Mouse (Mus musculus): ENCODE data around the gene Scube3.
A peak's percentile ranks its signal among the peaks of the same experiment; 100 is the strongest.

The Scube3 gene

DNA sequence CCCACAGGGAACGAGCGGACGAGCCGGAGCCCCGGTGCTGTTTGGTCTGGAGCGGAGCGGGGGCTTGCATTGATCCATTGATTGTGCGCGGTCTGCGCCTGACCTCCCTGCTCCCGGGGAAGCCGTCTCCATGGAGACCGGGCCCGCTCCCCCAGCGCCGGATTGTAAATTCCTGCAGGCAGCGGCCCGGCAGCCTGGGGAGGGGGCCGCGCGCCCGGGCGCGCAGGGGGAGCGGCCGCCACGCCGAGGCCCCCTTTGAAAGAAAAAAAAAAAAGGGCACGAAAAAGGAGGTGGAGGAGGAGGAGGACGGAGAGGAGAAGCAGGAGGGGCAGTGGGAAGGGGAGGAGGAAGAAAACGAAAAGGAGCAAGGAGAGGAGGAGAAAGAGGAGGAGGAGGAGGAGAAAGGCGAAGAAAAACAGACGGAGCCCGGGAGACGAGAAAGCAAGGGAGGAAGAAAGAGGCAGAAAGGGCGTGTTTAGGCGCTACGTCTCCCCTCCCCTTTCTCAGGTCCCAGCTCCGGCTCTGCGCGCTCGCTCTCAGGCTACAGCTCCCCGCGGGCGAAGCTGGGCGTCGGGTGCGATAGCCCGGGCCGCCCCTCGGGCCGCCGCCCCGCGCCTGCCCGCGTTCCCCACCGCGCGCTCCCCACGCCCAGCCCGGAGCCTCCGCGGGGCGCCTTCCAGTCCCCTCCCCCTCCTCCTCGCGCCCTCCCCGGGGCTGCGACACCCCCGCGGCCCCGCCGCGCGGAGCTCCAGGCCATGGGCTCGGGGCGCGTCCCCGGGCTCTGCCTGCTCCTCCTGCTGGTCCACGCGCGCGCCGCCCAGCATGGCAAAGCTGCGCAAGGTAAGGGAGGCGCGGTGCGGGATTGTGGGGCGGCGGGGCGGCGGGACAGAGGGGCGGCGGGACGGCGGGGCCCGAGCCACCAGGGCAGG, at the start of gene Scube3:
Scube3 (plus strand) TSS at position 371 of the 929 bp plus-strand sequence.
- DNase-seq, result no peak

DNA sequence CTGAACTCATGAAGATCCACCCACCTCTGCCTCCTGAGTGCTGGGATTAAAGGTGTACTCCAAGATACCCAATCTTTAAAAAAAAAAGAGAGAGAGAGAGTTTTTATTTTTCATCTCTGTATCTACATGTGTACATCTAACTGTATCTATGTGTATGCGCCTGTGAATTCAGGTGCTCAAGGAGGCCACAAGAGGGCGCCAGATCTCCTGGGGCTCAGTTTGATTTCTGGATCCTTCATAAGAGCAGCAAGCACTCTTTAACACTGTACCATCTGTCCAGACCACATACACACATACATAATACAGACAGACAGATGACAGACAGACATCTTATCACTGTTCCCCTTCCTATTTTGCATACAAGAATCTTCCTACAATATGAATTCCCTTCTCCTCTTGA, 49.6 kb upstream of the Scube3 start:
- DNase-seq, result no peak

DNA sequence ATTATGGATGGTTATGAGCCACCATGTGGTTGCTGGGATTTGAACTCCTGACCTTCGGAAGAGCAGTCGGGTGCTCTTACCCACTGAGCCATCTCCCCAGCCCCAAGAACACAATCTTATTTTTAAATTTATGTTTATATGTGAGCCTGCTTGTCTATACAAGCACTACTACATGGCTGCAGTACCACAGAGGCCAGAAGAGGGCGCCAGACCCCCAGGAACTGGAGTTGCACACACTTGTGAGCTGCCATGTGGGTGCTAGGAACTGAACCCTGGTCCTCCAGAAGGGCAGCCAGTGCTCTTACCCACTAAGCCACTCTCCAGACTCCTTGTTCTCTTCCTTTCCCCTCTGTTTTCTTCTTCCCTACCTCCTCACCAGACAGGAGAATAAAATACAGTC, 48.1 kb upstream of the Scube3 start:
- DNase-seq, result no peak

GRCm38 (mm10) chr17:28096418-28096817, 45.5 kb upstream of the Scube3 start:
- no peak for DNase-seq

- DNase-seq, result no peak
These were observed 44.6 kb upstream of the Scube3 start for GRCm38 (mm10) chr17:28097308-28097707.

DNA sequence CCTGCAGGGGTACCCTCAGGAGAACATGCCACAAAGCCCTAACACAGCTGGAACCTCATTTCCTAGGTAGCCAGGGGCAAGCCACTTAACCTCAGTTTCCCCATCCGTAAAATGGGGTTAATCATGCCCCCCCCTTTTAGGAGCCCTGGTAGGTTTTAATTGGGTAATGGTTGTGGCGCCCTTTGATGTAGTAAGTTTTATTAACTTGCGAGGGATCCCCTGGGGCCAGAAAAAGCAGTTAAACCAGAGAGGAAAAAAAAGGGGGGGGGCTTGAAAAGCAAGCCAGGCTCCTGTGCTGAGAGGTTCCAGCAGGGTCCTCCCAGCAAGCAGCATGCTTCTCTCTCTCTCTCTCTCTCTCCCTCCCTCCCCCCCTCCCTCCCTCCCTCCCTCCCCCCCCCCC, 42.9 kb upstream of the Scube3 start:
- no peak for DNase-seq

GRCm38 (mm10) chr17:28100669-28101068, 41.3 kb upstream of the Scube3 start:
- no peak for DNase-seq

DNA sequence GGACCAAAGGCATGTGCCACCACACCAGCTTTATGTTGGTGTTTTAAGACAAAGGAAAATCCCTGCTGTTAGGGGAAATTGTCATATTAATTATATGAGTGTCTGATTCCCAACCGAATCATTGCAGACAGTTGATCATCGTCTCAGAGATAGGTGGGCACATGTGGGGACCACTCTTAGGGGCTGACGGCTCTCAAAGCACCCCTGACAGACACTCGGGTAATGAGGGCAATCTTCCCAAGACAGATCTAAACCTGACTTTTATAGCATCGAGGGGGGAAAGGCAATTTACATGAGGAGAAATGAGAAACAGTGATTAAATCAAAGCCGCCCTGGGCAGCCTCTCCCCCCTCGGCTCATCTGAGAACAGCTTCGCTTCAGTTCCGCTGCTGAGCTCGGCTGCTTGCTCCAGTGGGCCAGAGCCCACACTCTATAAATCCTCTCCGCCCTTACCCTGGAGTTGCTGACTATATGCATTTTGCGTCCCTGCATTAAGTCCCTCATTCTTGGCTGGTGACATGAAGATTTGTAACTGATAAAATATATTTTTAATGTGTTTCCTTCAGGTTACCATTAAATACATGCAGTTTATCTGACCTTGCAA, 40.6 kb upstream of the Scube3 start:
- DNase-seq, result no peak

- no peak for DNase-seq
These were observed 40.0 kb upstream of the Scube3 start for GRCm38 (mm10) chr17:28101902-28102319.

GRCm38 (mm10) chr17:28104416-28104815, 37.5 kb upstream of the Scube3 start:
- no peak for DNase-seq

DNA sequence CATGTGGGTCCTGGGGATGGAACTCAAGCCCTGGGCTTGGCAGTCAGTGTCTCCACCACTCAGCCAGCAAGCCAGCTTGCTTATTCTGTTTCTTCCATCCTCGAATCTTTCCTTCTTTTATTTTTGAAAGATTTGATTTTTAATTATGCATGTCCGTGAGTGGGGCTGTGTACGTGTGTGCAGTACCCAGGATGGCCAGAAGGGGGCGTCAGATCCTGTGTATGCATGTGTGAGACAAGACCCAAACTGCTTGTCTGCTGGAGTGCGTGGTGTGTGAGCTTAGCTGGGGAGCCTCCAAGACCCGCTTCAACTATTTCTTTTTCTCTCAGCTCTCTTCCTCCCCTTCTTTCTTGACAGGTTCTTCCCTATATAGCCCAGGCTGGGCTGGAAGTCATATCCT, 35.6 kb upstream of the Scube3 start:
- no peak for DNase-seq

GRCm38 (mm10) chr17:28107275-28107674, 34.7 kb upstream of the Scube3 start:
- DNase-seq, result no peak

DNA sequence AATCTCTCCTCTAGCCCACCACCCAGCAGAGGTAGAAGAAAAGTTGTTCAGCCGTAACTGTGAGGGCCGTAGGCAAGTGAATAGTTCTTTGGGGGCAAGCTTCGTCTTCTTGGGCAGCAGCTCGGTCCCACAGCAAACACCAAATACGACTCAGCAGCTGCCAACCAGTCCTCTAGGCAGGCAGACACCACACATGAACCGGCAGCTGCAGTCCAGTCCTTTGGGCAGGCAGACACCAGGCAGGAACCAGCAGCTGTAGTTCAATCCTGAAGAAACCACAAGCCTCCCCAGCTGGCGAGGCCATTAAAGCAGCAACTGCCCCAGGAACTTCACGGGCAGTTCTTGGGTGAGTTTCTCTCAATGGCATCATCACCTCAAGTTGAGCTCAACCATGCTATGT, 29.7 kb upstream of the Scube3 start:
- DNase-seq, result no peak

- DNase-seq, result no peak
These were observed 25.6 kb upstream of the Scube3 start for GRCm38 (mm10) chr17:28116335-28116734.

DNA sequence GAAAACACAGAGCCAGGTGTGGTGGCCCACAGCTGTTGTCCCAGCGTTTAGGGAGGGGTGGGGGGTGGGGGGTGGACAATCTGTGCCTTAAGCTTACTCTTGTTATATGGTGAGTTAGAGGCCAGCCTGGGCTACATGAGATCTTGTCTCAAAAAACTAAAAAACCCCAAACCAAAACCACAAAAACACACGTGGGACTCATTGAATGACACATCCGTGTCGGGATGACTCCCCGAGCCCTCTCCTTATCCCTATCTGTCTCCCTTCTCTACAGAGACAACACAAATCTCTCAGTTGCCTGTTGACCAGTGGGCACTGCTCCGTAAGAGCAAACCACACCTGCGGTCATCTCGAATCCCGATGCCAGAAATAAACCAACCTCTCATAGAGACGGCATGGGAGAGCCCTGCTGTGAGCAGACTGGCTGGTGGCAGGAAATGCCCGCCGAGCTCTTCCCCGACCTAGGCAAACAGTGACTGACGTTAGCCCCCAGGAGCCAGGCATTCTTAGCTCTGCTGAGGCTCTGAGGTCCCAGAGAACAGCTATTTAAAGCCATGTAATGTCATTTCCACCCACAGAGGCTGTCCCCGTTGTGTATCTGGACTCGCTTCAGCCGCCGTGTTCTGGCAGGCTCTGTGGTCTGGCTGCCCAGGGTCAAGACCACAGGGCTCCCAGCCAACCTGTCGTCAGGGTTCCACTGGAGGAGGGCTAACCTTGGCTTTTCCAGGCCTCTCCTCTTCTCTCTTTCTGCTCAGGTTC, 24.3 kb upstream of the Scube3 start:
- DNase-seq, result no peak

- DNase-seq, result no peak
These were observed 21.5 kb upstream of the Scube3 start for GRCm38 (mm10) chr17:28120460-28120859.

- DNase-seq, result no peak
These were observed 19.0 kb upstream of the Scube3 start for GRCm38 (mm10) chr17:28122949-28123348.

DNA sequence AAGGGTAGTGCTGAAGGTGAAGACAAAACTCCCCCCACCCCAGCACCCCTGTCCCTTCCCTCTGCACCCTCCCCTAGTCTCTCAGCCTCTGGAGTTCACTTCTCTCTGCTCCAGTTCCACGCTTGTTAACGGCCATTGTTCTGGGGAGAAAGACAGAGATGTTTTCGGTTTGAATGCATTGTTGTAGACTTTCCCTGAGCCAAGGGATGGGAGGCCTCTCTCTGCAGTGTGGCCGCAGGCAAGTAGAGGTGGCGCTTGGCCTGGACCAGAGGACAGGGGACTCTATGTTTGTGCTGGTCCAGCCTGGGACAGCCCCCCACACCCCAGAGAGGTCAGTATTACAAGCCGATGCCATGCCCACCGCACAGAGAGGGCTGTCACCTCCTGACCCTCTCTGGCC, 18.3 kb upstream of the Scube3 start:
- DNase-seq, result no peak

DNA sequence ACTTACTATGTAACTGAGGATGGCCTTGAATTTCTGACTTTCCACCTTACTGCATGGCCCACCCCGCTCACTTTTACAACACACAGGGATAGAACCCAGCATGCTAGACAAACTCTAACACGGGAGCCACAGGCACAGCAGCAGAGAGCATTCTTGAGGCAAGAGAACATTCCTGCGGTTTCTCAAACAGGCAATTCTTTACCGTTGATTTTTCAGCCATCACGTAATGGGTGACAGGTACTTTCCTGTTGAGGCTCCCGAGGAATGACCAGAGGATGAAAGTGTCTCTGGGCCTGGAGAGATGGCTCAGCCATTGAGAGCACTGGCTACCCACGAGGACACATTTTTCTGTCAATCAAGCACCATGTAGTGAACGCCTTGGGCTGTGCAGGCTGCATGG, 17.6 kb upstream of the Scube3 start:
- no peak for DNase-seq

DNA sequence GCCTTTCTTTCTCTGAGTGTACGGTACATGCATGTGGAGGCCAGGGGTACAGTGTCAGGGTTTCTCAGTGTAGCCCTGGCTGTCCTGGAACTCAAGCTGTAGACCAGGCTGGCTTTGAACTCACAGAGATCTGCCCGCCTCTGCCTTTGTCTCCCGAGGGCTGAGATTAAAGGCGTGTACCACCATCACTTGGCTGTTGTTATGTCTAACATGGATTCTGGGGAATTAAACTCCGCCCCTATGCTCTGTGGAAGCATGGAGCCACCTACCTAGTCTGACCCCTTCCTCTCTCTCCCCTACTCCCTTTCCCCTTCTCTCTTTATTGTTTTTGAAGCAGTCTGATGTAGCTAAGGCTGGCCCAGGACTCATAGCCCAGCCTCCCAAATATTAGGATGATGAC, 12.1 kb upstream of the Scube3 start:
- no peak for DNase-seq

GRCm38 (mm10) chr17:28130391-28131125, 11.4 kb upstream of the Scube3 start:
- no peak for DNase-seq

- DNase-seq, result no peak
These were observed 10.8 kb upstream of the Scube3 start for GRCm38 (mm10) chr17:28131156-28131555.

DNA sequence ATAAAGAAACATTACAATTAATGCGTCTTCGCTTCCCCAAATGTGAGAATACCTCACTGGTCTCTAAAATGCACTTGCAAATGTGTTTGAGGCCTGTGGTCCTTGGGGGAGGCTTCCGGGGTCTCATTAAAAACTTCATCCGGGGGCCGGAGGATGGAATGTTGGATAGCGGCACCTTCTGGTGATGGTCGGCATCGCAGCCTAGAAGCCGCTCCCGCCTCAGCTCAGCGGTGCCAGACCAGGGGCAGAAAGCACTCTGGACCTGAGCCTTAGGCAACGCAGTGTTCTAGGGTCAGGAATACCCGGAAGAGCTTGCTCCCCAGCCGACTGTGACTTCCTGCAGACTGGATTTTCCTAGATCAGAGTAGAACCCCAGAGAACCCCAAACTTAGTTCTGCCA, 8.7 kb upstream of the Scube3 start:
- DNase-seq, result peak; percentile 24

Measured in right cerebral cortex, postnatal 25 days (tissue).